Mouse (Mus musculus) cerebellum, adult 2 months (tissue): ENCODE results near the gene Ndufs3. TPM values are rescaled to one million over a fixed set of nuclear protein-coding genes. Genes with fewer than 3 reads are reported as not detected.
"Not testable (repeated sequence)": the region's sequence is repeated elsewhere in the genome, so short reads cannot be mapped to it uniquely, and the experiment has no call there.

Experiments used
- DNase-seq, 2 experiments: peaks; one replicate each; pipeline ENCODE4 v3.0.0; 2021
- H3K27ac ChIP-seq: fragments of 200-500 bp; 2 replicates; pipeline ENCODE4 v1.5.1; 2012; ENCODE audit warnings: low read length, control low read depth, inconsistent platforms; ENCODE audit not compliant: insufficient read depth
- H3K27me3 ChIP-seq: fragments of 200-500 bp; 2 replicates; pipeline ENCODE4 v1.6.1; 2012; ENCODE audit warnings: inconsistent platforms, mild to moderate bottlenecking, low read length, moderate library complexity; ENCODE audit not compliant: control insufficient read depth, insufficient read depth
- H3K4me1 ChIP-seq: fragments of 200-500 bp; 2 replicates; pipeline ENCODE4 v1.6.1; 2011; ENCODE audit warnings: low read length; ENCODE audit not compliant: control insufficient read depth, insufficient read depth
- H3K4me3 ChIP-seq: fragments of 200-500 bp; replicated peaks from 2 replicates; pipeline ENCODE3; 2011; ENCODE audit warnings: mild to moderate bottlenecking, low read depth, low read length, control low read depth; ENCODE audit not compliant: insufficient read depth
- CTCF ChIP-seq: fragments of 200-500 bp; IDR thresholded peaks from 2 replicates; pipeline ENCODE4 v1.5.1; 2011; ENCODE audit warnings: low read depth, mild to moderate bottlenecking, control low read depth, low read length, moderate library complexity, borderline replicate concordance; ENCODE audit not compliant: insufficient read depth
- POLR2A ChIP-seq: fragments of 200-500 bp; IDR thresholded peaks from 2 replicates; pipeline ENCODE4 v1.6.1; 2011; ENCODE audit warnings: low read length, control low read depth, borderline replicate concordance; ENCODE audit not compliant: insufficient read depth
- WGBS: fragments of 180-500 bp; shearing (Covaris S2); methylation state at CpG from one replicate; pipeline ENCODE4 v1.1.7; 2018; 5-methylcytosine and 5-hydroxymethylcytosine counted together
- polyA plus RNA-seq: library from polyadenylated mRNA; depleted of rRNA; stranded (reverse); fragments of >200 nt; gene quantifications from 2 replicates; pipeline ENCODE4 v1.2.3, GENCODE M21; 2012

Ndufs3 gene
- polyA plus RNA-seq, 1 experiment, result 280 TPM

DNA sequence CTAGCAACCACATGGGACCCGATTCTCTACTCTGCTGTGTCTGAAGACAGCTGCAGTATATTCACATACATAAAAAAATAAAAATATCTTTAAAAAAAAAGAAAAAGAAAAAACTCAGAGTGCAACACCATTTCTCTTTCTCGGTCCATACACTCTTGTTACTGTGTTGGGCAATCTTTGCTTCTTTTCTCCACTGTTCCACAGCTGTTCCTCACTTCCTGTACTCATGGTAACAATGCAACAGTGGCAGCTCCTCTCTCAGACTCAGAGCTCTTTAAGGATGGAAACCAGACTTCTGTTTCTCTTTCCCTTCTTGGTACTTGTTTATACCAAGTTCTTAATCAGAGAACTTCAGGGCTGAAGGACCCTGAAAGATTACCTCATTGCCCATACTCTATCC is 1.2 kb downstream of the Ndufs3 start:
- 83% methylated on average over 2 of the region's 2 CpGs for whole genome bisulfite sequencing
- no peaks in the 10 kb centered on the region for H3K27me3 ChIP-seq
- no peak for DNase-seq
- peaks cover 8% of the 10 kb centered on the region for H3K4me1 ChIP-seq
- peak overlapping the region; percentile 99 for H3K4me3 ChIP-seq
- TF ChIP-seq POLR2A, result no peak
- no peak for TF ChIP-seq CTCF
- no peak overlapping the region for H3K27ac ChIP-seq

DNA sequence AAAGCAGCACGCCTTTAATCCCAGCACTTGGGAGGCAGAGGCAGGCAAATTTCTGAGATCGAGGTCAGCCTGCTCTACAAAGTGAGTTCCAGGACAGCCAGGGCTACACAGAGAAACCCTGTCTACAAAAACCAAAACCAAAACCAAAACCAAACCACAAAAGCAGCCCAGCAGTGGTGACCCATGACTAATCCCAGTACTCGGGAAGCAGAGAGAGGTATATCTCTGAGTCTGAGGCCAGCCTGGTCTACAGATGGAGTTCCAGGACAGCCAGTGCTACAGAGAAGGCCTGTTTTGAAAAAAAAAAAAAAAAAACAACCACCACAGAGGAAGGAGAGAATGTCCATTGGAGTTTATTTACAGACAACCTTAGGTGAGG is 10.3 kb downstream of the Ndufs3 start:
- not testable (repeated sequence) for H3K4me1 ChIP-seq, H3K4me3 ChIP-seq, H3K27ac ChIP-seq, DNase-seq, H3K27me3 ChIP-seq
- 84% methylated on average over 3 of the region's 3 CpGs for WGBS

DNA sequence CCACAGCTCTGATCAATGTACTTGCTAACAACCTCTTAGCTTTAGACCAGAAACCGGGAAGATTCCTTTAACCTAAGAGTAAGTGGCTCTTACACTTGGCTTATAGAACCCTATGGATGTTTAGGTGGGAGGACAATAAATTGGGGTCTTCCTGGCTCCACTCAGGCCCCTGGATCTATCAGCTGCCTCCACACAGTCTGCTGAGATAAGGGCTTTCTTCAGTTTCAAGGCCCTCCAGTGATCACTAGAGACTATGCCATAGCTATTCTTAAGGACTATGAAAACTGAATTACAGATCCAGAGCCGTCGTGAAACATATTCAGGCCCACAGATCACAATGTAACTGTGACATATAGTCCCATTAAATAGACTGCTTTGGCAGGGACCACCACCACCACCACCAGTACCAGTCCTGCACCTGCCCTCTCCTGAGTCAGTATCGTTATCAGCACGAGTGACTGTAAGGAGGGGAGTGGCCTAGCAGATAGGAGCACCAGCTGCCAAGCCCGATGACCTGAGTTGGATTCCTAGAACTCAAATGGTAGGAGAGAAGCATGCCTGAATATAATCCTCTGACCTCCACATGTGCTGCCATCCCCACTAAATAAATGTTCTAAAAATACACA is 10.8 kb downstream of the Ndufs3 start:
- DNase-seq, result no peak
- H3K4me3 ChIP-seq, result no peak overlapping the region
- TF ChIP-seq CTCF (no peak), POLR2A (no peak)
- 80% methylated on average over 6 of the region's 6 CpGs for WGBS
- no peak overlapping the region for H3K27ac ChIP-seq
- H3K4me1 ChIP-seq, result 0 out of 2 replicates have a peak, but pooled peaks cover 2% of the 10 kb centered on the region
- H3K27me3 ChIP-seq, result no peaks in the 10 kb centered on the region

DNA sequence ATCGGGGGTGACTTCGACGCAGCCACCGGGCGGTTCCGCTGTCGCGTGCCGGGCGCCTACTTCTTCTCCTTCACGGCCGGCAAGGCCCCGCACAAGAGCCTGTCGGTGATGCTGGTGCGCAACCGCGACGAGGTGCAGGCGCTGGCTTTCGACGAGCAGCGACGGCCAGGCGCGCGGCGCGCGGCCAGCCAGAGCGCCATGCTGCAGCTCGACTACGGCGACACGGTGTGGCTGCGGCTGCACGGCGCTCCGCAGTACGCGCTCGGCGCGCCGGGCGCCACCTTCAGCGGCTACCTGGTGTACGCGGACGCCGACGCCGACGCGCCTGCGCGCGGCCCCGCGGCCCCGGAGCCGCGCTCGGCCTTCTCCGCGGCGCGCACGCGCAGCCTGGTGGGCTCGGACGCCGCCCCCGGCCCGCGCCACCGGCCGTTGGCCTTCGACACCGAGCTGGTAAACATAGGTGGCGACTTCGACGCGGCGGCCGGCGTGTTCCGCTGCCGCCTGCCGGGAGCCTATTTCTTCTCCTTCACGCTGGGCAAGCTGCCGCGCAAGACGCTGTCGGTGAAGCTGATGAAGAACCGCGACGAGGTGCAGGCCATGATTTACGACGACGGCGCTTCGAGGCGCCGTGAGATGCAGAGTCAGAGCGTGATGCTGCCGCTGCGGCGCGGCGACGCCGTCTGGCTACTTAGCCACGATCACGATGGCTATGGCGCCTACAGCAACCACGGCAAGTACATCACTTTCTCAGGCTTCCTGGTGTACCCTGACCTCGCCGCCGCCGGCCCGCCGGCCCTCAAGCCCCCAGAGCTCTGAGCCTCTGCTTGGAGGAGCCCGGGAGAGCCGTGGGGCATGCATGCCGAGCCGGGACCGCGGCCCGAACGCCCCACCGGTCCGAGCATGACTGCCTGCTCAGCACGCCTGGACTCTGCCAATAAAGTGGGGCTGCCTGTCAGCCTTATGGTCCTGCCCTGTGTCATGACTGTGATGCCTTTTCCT is 14.8 kb downstream of the Ndufs3 start:
- peaks cover 6% of the 10 kb centered on the region; the same call in 1 of the 2 replicates for H3K4me1 ChIP-seq
- 3% methylated on average over 127 of the region's 133 CpGs for WGBS
- H3K27ac ChIP-seq, result peak overlapping the region; percentile 86
- no peaks in the 10 kb centered on the region for H3K27me3 ChIP-seq
- peak; percentile 67 for TF ChIP-seq POLR2A
- TF ChIP-seq CTCF, result no peak
- H3K4me3 ChIP-seq, result peak overlapping the region; percentile 71
- DNase-seq, result peak; percentile 75 to 78

DNA sequence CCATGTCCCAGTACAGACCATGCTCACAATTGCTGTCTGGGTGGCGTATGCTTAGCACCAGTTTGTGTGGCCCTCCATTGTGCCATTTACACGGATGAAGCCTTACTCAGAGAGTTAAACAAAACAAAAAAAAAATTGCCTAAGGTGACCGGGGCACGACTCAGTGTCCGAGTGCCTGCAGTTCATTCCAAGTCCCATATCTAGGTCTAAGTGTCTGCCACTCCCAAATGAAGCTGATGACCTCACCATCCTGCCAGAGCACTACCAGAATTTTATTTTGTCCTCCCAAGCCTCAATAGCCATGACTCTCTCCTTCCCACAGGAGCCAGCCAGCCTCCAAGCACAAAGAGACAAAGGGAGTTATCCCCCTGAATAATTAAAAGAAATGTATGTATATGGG is 17.0 kb downstream of the Ndufs3 start:
- WGBS, result 71% methylated on average over 5 of the region's 5 CpGs
- H3K27ac ChIP-seq, result 0 out of 2 replicates have a peak overlapping the region, but pooled peaks have one; percentile 92
- peaks cover 11% of the 10 kb centered on the region for H3K4me1 ChIP-seq
- peak overlapping the region; percentile 1 for H3K4me3 ChIP-seq
- no peak for TF ChIP-seq CTCF
- no peak for TF ChIP-seq POLR2A
- H3K27me3 ChIP-seq, result no peaks in the 10 kb centered on the region
- DNase-seq, result no peak

DNA sequence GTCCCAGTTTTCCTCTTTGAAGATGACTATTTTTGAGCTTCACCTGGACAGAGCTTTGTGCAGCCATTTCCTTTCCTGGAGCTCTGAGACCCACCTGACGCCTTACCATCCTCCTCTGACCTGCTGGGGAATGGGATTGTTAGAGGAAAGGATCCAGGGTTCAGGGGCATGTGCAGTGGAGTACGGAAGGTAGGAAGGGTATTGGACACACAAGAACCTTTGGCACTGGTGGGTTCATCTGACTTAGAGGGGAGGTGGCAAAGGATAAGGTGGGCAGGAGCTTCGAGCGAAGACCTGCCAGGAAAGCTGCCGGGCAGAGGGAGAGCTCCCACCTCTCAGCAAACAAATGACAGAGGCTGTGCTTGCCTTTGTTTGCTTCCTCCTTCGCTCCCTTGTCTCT is 18.2 kb downstream of the Ndufs3 start:
- Histone ChIP-seq H3K4me3 (peak overlapping the region; percentile 64), H3K4me1 (peaks cover 11% of the 10 kb centered on the region), H3K27ac (peak overlapping the region; percentile 92), H3K27me3 (no peaks in the 10 kb centered on the region)
- TF ChIP-seq POLR2A, result peak; percentile 36; the same call in 1 of the 2 replicates
- no peak for TF ChIP-seq CTCF
- DNase-seq, result peak in 1 of 2 experiments; percentile 56
- WGBS, result 8% methylated on average over 6 of the region's 6 CpGs

DNA sequence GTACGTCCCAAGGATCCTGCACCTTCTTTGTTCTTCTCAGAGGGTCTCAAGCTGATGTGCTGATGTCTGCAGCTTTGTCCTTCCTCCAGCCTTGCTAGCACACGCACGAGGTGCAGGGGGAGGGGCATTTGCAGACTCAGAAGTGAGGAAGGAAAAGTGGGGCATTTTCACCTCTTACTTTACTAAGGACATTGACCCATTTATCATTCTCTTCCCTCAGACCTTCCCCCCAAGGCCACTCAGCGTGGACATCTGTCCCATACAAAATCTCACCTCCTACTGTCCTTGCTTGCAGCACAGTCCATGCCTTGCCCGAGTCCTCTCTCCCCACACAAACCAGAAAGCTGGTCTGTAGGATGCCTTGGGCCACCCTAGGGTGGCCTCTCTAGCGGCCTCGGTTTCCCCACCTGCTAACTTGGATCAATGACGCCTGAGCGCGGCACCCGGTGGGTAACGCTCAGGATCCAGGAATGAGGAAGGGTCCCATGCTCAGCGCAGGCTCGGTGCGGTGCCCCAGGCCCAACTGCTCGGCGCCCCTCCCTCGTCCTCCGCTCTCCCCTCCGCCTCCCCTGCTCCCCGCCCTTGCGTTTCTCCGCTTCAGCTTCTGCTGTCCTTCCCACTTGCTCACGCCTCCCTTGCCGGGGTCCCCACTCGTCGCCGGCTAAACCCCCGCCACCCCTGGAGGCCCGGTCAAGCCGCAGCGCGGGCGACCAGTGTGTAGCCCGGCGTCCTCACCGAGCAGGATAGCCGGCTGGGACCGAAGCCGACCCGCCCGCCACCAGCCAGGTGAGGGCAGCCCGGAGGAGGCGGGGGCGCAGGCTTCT is 19.2 kb downstream of the Ndufs3 start, which contains the start of gene C1qtnf4:
Gene C1qtnf4 (plus strand): TSS at position 643 of the 824 bp plus-strand sequence.
- peak within 1 kb of the TSS; percentile 92 for H3K27ac ChIP-seq
- peaks cover 12% of the 10 kb centered on the region for H3K4me1 ChIP-seq
- TF ChIP-seq POLR2A (peak; percentile 43; the same call in 1 of the 2 replicates), CTCF (no peak)
- WGBS, result 1% methylated on average over 43 of the region's 45 CpGs
- H3K27me3 ChIP-seq, result no peaks in the 10 kb centered on the region
- peak within 1 kb of the TSS; percentile 64 for H3K4me3 ChIP-seq
- peak; percentile 74 to 78 for DNase-seq
